Mouse (Mus musculus) c-Kit-positive CD71-negative TER-119-negative erythroid progenitor cells, embryonic 14.5 days (primary cell): ENCODE measurements around the gene Gm20721.
"Not testable (repeated sequence)": the region's sequence is repeated elsewhere in the genome, so short reads cannot be mapped to it uniquely, and the experiment has no call there.

Experiments used
- DNase-seq: peaks from one replicate; pipeline ENCODE4 v3.0.0-alpha.2; 2013; ENCODE audit warnings: low read depth

Gene Gm20721

DNA sequence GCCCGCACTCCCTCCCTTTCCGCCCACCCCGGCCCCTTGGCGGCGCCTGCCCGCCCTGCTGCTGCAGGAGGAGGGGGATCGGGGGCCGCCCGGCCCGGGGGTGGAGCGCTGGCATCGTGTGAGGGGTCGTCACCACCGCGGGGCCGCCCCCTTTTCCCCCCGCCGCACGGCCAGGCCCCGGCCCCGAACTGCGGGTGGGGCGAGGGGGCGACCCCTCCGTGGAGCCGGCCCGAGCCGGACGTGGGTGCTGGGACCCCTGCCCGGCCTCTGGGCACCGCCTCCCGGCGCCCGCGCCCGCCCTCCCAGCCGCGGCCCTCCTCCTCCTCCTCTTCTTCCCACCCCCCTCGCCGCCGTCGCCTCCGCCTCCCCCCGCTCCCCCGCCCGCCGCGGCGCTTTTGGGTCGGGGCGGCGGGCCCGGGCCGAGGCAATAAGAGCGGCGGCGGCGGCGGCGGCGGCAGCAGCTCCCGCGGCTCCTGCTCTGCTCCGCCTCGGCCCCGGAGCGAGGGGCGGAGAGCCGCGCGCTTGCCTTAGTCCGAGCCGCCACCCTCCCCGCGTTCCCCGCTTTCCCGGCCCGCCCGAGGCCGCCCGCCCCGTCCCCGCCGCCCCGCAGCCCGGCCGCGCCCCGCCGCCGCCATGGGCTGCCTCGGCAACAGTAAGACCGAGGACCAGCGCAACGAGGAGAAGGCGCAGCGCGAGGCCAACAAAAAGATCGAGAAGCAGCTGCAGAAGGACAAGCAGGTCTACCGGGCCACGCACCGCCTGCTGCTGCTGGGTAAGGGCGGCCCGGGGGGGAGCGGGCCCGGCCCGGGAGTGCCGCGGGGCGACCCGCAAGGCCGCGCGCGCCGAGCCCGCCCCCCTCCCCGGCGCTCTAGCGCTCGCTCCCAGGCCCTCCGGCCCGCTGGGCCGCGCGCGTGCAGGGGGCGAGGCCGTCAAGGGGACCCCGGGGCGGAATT is 16.6 kb downstream of the Gm20721 start:
- no peak for DNase-seq

GRCm38 (mm10) chr2:174328926-174329662 is 17.4 kb downstream of the Gm20721 start:
- no peak for DNase-seq

DNA sequence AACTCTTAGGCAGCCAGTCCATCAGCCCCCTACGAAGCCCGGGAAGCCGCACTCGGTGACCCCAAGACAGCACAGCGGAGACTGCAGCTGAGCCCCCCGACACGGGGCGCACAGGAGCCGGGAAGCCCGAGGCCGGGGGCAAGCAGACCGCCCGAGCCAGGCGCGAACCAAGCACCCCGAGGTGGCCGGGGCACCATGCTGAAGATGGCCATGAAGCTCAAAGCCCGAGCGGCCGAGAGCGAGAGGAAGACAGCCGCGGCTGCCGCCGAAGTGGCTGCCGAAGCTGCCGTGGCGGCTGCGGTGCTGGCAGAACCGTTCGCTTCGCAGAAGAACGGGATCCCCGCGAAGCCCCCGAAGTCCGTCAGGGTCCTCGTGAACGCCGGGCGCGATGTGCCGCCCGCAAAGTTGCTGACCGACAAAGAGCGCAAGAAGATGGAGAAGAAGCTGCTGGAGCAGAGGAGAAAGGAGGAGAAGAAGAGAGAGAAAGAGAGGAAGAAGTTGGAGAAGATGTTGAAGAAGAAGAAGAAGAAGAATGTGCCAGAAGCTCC is 18.1 kb downstream of the Gm20721 start:
- DNase-seq = no peak

GRCm38 (mm10) chr2:174327295-174327981 is 19.1 kb downstream of the Gm20721 start:
- DNase-seq = no peak

- no peak for DNase-seq
Measured at GRCm38 (mm10) chr2:174326481-174326880, 20.0 kb downstream of the Gm20721 start.

GRCm38 (mm10) chr2:174325989-174326388 is 20.5 kb downstream of the Gm20721 start:
- DNase-seq = no peak

DNA sequence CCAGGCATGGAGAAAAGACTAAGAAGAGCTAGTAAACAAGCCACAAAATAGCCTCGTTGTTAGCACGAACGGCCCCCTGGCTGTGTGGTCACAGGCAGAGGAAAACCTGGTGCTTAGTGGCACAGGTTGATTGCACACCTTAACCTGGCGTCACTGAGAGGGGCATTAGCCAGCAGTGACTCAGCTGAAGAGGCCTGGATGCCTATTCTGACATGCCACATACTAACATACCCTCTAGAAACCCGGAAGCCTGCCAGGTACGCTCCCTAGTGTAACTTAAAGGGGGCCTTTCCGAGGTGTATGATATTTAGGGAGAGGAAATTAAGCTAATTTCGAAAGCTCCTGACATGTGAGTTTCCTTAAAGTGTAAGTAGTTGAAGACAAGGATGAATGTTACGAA is 29.9 kb downstream of the Gm20721 start:
- DNase-seq = no peak

GRCm38 (mm10) chr2:174315445-174315844 is 31.1 kb downstream of the Gm20721 start:
- not testable (repeated sequence) for DNase-seq

DNA sequence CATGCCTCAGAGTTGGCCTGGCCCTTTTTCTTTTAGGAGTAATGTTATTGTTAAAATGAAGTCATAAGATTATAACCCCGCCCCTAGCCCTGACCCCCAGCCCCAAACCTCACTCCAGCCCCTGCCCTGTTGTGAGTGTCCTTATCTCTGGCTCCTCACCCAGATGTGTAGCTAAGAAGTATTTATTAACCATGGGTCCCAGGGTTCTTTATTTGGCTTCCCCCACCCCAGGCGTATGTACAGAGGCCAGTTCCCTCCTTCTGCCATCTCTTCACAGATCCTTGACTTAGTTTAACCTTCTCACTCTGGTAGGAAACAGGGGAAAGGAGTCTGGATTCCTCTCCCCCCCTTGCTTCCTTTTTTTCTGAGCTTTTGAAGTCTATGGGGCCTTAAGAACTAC is 33.9 kb downstream of the Gm20721 start:
- no peak for DNase-seq

- no peak for DNase-seq
Measured at GRCm38 (mm10) chr2:174312118-174312647, 34.3 kb downstream of the Gm20721 start.

DNA sequence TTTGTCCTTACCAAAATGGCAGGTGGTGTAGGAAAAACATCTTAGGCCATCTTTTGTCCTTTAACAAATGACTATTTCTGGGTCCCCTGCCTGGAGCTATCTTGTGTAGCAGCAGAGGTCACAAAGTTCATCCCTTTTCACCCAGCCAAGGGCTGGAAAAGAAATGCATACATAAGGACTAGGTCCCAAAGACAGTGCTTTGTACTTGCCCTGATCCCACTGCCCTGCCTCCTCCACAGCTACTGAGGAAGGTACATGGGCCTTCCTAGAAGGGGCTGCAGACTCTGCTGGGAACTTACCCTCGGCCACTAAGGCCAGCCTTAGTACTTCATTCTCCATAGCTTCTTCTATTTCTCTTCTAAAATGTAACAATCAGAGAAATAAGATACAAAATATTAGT is 34.9 kb downstream of the Gm20721 start:
- DNase-seq = no peak

DNA sequence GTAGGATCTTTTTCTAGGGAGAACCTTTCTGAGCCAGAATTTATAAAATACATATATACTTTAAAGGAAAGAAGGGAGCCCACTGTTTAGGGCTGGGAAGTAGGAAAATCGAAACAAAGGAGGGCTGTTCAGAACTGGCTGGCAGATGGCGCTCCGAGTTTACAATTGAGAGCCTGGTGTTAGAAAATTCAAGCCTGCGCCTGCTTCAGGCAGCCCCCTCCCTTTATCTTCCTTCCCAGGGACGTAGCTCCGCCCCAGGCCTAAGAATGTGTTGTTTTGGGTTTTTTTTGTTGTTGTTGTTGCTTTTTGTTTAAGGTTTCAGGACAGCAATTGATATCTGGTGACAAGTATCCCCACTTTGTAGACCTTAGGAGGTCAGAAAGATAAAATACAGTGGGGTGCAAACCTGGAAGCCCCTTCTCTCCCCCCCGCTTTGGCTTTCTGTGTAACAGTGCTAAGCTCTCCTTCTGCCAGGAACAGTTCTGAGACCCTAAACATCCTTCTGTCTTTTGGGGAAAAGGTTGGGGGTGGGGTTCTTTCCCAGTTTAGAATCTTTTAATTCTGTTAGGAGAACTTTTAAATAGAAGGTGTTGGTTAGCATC is 35.5 kb downstream of the Gm20721 start:
- no peak for DNase-seq

GRCm38 (mm10) chr2:174307903-174308302 is 38.6 kb downstream of the Gm20721 start:
- DNase-seq = no peak

DNA sequence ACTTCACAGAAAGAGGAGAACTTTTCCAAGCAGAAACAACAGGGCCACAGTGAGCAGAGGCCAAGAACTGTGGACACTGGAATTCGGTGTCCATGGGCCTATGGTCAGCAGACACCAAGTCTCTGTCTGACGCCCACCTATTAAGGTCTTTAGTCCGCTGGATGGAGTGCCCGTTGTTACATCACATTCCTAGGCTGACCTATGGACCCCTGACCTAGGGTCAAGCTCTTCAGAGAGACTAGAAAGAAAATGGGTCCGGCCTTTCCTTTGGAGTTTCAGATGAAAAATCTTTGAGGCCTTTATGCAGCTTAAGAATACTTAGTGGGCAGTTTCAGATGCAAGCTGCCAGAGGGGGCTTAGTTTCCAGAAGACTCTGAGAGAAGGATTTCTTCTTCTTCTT is 40.9 kb downstream of the Gm20721 start:
- DNase-seq = no peak

GRCm38 (mm10) chr2:174302526-174302925 is 44.0 kb downstream of the Gm20721 start:
- DNase-seq = no peak

- DNase-seq = no peak
Measured at GRCm38 (mm10) chr2:174300666-174301065, 45.8 kb downstream of the Gm20721 start.

DNA sequence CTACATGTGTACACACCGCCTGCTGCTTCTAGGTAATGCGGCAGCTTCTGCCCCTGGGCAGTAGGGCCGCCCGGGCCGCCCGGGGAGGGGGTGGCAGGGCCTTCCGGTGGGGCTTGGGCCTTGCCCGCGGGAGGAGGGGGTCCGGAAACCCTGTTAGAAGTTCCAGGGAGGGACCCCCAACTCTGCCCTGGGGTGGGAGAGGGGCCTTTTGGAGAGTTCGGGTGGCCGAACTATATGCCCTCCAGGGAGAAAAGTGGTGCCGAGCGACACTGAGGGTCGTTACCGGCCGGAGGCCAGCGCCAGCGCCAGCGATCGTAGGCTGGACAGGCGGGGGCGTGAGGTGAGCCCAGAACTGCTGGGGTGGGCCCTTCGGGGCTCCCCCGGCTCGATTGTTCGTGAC is 46.3 kb downstream of the Gm20721 start:
- no peak for DNase-seq

GRCm38 (mm10) chr2:174299771-174300160 is 46.7 kb downstream of the Gm20721 start:
- DNase-seq = no peak

GRCm38 (mm10) chr2:174299091-174299770 is 47.3 kb downstream of the Gm20721 start:
- DNase-seq = no peak

- no peak for DNase-seq
Measured at GRCm38 (mm10) chr2:174298471-174298870, 48.0 kb downstream of the Gm20721 start.

DNA sequence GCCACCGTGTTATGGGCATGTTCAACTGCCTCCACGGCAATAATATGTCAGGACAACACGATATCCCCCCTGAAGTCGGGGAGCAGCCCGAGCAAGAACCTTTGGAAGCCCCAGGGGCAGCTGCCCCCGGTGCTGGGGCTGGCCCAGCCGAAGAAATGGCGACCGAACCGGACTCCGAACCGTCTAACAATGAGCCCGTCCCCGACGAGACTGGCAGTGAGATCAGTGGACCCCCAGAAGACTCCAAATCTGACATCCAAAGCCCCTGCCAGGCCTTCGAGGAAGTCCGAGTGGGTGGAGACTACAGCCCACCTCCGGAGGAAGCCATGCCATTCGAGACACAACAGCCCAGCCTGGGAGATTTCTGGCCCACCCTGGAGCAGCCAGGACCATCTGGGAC is 48.7 kb downstream of the Gm20721 start:
- DNase-seq = no peak
